Mouse (Mus musculus) ES-Bruce4 (cell line): ENCODE data around the gene Pih1d1. TPM values are rescaled to one million over a fixed set of nuclear protein-coding genes. Genes with fewer than 3 reads are reported as not detected.
A peak's percentile ranks its signal among the peaks of the same experiment; 100 is the strongest.
"Not testable (repeated sequence)": the region's sequence is repeated elsewhere in the genome, so short reads cannot be mapped to it uniquely, and the experiment has no call there.

Experiments
- H3K27ac ChIP-seq: 2 replicates; pipeline ENCODE4 v1.5.1; 2012; ENCODE audit warnings: low read length, inconsistent platforms; ENCODE audit not compliant: insufficient read depth
- H3K27me3 ChIP-seq: 2 replicates; pipeline ENCODE4 v1.6.1; 2012; ENCODE audit warnings: mild to moderate bottlenecking, low read length, inconsistent platforms; ENCODE audit not compliant: control insufficient read depth, poor library complexity, insufficient read depth, severe bottlenecking
- H3K36me3 ChIP-seq: 2 replicates; pipeline ENCODE4 v1.6.1; 2012; ENCODE audit warnings: inconsistent platforms, mild to moderate bottlenecking, low read length, moderate library complexity; ENCODE audit not compliant: control insufficient read depth, poor library complexity, insufficient read depth, severe bottlenecking
- H3K4me1 ChIP-seq: one replicate; pipeline ENCODE4 v1.8.1; 2011; ENCODE audit warnings: low read length; ENCODE audit not compliant: control insufficient read depth, insufficient read depth
- H3K4me3 ChIP-seq: 2 replicates; pipeline ENCODE4 v1.5.1; 2011; ENCODE audit warnings: low read depth, mild to moderate bottlenecking, low read length
- H3K9ac ChIP-seq: 2 replicates; pipeline ENCODE4 v1.6.1; 2012; ENCODE audit warnings: low read depth, mild to moderate bottlenecking, inconsistent platforms; ENCODE audit not compliant: poor library complexity, severe bottlenecking
- H3K9me3 ChIP-seq: replicated peaks from 2 replicates; pipeline ENCODE4 v1.6.1; 2012; ENCODE audit warnings: mild to moderate bottlenecking, low read length, inconsistent platforms; ENCODE audit not compliant: control insufficient read depth, poor library complexity, insufficient read depth, severe bottlenecking
- CTCF ChIP-seq: IDR thresholded peaks from one replicate; pipeline ENCODE4 v1.8.1; 2011; ENCODE audit warnings: low read depth, low read length
- EP300 ChIP-seq: IDR thresholded peaks from 2 replicates; pipeline ENCODE4 v1.6.1; 2011; ENCODE audit warnings: low read depth, low read length; ENCODE audit not compliant: insufficient read depth
- POLR2A ChIP-seq: IDR thresholded peaks from one replicate; pipeline ENCODE4 v1.8.1; 2011; ENCODE audit warnings: low read length; ENCODE audit not compliant: insufficient read depth
- polyA plus RNA-seq: library from polyadenylated mRNA; stranded (reverse); fragments of >200 nt; gene quantifications from 2 replicates; pipeline ENCODE4 v1.2.4, GENCODE M21; 2011; ENCODE audit warnings: low read depth; ENCODE audit not compliant: missing spikeins, insufficient read depth, insufficient read length

Pih1d1 gene
- polyA plus RNA-seq, 1 experiment = 38.5 TPM

- Histone ChIP-seq H3K36me3 (peaks cover 66% of the 10 kb centered on the region), H3K4me3 (peak overlapping the region; percentile 96), H3K9ac (peak overlapping the region; percentile 99), H3K27ac (peak overlapping the region; percentile 96), H3K4me1 (peaks cover 2% of the 10 kb centered on the region), H3K9me3 (no peaks in the 10 kb centered on the region), H3K27me3 (no peaks in the 10 kb centered on the region)
- TF ChIP-seq CTCF = no peak
- TF ChIP-seq EP300 = no peak
- peak; percentile 42 for TF ChIP-seq POLR2A
Observed at GRCm38 (mm10) chr7:45125144-45125600, 28.9 kb upstream of the Pih1d1 start.

- peak overlapping the region; percentile 96 for H3K27ac ChIP-seq
- H3K9ac ChIP-seq = peak overlapping the region; percentile 99
- not testable (repeated sequence) for H3K9me3 ChIP-seq, H3K27me3 ChIP-seq, H3K4me1 ChIP-seq
- peak overlapping the region; percentile 96 for H3K4me3 ChIP-seq
- H3K36me3 ChIP-seq = peaks cover 61% of the 10 kb centered on the region
Observed at GRCm38 (mm10) chr7:45125649-45126048, 28.5 kb upstream of the Pih1d1 start.

GRCm38 (mm10) chr7:45126147-45126843 lies 27.8 kb upstream of the Pih1d1 start:
- Histone ChIP-seq H3K4me3 (peak overlapping the region; percentile 96), H3K9ac (peak overlapping the region; percentile 99), H3K36me3 (peaks cover 55% of the 10 kb centered on the region), H3K9me3 (no peaks in the 10 kb centered on the region), H3K4me1 (peaks cover 2% of the 10 kb centered on the region), H3K27ac (peak overlapping the region; percentile 96), H3K27me3 (no peaks in the 10 kb centered on the region)
- TF ChIP-seq POLR2A (no peak), EP300 (no peak), CTCF (no peak)

GRCm38 (mm10) chr7:45126844-45127699 lies 27.0 kb upstream of the Pih1d1 start:
- Histone ChIP-seq H3K27ac (peak overlapping the region; percentile 96), H3K27me3 (no peaks in the 10 kb centered on the region), H3K9me3 (no peaks in the 10 kb centered on the region), H3K9ac (peak overlapping the region; percentile 99), H3K4me1 (no peaks in the 10 kb centered on the region), H3K4me3 (peak overlapping the region; percentile 96), H3K36me3 (peaks cover 47% of the 10 kb centered on the region)
- TF ChIP-seq CTCF = no peak

DNA sequence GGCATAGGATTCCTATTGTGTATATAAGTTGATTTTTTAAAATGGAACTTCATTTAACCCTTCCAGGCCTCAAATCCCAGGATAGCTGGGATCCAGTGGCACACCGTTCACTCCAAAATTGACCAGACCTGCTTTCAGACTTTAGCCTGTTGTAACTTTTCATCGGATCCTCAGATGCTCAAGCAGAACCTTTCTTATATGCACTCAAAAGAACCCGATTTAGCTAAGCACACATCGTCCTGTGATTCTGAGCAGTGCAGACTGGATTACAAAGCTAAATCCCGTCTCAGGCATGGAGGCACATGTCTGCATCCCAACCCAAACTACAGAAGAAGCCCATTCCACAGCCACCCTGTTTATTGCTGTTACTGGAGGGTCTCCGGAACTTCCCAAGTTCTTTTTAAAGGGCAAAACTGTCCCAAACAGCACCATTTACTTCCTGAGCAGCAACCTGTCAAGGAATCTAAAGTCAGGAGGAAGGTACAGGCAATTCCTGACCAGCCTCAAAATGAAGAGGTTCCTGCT lies 26.3 kb upstream of the Pih1d1 start:
- no peak for TF ChIP-seq POLR2A
- TF ChIP-seq CTCF = no peak
- TF ChIP-seq EP300 = no peak
- no peaks in the 10 kb centered on the region for H3K4me1 ChIP-seq
- peak overlapping the region; percentile 99 for H3K9ac ChIP-seq
- H3K4me3 ChIP-seq = peak overlapping the region; percentile 96
- peaks cover 40% of the 10 kb centered on the region for H3K36me3 ChIP-seq
- H3K27ac ChIP-seq = peak overlapping the region; percentile 96
- H3K9me3 ChIP-seq = no peaks in the 10 kb centered on the region
- no peaks in the 10 kb centered on the region for H3K27me3 ChIP-seq
